Mouse (Mus musculus) adrenal gland, postnatal 36 days (tissue): ENCODE measurements around the gene Nrg4. TPM values are rescaled to one million over a fixed set of nuclear protein-coding genes. Genes with fewer than 3 reads are reported as not detected.

Source experiments
- DNase-seq, 2 experiments: peaks; one replicate each; pipeline ENCODE4 v3.0.0; 2021; ENCODE audit warnings: mixed read lengths in 1 of 2
- long read RNA-seq, 2 experiments: library from polyadenylated mRNA; stranded (forward); transcript quantifications; one replicate each; pipeline ENCODE4 v2.0.0; 2021; ENCODE audit warnings: borderline sequencing depth in 2 of 2
- total RNA-seq, 2 experiments: library from RNA; stranded (reverse); gene quantifications; 2 replicates each; pipeline ENCODE4 v1.2.3; 2021

Nrg4 gene
- total RNA-seq: 10 to 100 TPM; 23.8 to 31.0 TPM
- long read RNA-seq, experiment 1, partial matches to known transcripts: 0 of 15 reads
- long read RNA-seq, experiment 1, other reads (novel, unspliced or antisense): 14 of 15 reads
- long read RNA-seq, experiment 2, partial matches to known transcripts: 1 of 17 reads
- long read RNA-seq, experiment 2, other reads (novel, unspliced or antisense): 13 of 17 reads

DNA sequence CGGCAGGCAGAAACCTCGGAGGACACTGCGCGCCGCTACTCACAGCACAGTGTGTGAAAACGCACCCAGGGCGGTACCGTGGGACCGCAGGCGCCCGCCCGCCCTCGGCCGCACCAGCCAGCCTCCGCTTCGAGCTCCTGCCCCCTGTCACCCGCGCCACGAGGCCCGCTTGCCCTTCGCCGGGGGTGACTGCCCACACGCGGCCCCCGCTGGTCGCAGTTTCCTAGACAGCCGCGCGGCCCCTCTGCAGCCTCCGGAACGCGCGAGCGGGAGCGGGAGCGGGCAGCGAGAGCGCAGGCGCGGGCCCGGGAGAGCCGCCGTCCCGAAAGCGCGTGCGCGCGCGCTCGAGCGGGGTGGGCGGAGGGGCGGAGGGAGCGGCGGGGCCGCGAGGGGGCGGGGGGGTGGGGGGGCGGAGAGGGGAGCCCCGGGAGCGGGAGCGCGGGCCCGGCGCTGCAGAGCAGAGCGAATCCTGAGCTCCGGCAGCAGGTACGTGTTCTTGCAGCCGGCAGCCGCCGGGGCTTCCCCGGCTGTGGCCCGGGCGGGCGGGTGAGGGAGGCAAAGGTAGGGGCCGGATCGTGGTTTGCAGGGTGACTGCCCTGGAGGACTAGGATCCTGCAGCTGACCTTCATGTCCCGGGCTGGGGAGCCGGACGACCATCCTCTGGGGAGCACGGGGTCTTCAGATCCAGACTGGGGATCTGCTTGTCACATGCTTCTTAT, at the start of gene Nrg4, which contains the start of gene Tmem266:
Nrg4 (minus strand) TSS at position 330 of the 719 bp plus-strand sequence.
Tmem266 (plus strand) TSS at position 399 of the 719 bp plus-strand sequence.
- peak; percentile 85 to 89 for DNase-seq

DNA sequence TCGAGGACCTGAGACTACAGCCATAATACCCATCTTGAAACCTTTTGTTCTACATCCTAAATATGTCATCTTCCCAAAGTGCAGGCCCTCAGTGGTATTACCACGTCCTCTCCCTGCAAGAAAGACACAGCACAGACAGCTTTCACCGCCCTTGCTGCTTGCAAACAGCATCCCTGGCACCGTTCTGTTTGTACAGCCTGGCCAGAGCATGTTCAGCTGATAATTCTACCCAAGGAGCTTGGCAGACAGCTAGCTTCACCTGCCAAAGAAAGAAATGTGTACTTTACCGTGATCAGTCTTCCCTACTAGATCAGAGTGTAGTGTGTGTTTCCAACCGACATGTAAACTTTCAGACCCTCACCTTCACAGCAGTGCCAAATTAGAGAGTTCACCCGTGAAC, 45.3 kb upstream of the Nrg4 start:
- no peak for DNase-seq

DNA sequence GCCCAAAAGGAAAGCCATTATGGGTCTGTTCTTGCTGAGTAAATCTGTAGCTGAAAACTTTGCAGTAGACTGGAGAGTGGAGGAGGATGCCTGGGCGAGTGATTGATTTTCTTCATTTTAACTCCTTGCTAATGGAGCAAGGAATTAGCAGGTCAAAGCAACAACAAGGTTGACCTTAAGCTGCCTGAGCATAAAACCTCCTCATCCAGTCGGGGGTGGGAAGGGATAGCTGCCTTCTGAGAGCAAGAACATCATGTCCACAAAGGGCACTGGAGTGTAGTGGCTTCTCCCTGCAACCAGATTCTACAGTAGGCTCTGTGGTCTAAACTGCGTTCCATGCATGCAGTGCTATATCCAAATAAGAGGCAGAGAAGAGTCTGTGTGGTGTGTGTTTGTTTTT, 41.4 kb upstream of the Nrg4 start:
- no peak for DNase-seq

DNA sequence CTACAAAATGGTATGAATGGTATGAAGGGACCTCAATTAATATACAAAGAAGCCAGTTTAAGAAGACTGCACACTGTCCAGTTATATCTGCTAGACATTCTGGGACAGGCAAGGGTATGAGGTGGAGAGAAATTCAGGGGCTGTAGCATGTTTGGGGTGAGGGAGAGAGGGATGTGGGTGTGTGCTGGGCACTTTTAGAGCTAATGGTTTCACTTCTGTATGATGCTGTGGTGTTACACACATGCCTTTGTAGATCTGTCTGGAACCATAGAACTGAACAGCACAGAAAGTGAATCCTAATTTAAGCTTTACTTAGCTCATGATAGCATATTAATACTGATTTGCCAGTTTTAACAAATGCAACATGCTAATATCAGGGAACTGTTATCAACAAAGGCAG, 37.1 kb upstream of the Nrg4 start:
- DNase-seq: no peak

GRCm38 (mm10) chr9:55361969-55362368, 35.3 kb upstream of the Nrg4 start:
- DNase-seq: peak in 1 of 2 experiments; percentile 14

DNA sequence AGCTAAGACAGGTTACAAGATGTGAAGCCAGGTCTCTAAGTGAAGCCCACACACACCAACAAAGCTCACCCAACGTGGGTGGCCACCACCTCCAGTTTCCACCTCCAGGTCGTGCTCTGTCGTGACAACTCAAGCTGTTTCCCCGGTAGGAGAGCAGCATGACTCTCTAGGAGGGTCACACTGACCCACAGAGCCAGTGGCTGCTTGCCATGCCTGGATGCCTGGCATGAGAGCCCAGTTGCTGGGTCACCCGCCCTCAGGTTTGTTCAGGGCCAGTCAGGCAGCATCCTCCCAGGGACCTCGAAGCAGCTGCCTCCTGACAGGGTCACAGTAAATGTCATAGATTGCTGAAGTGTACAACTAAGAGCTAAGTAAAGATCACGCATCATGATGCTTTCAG, 34.2 kb upstream of the Nrg4 start:
- no peak for DNase-seq

DNA sequence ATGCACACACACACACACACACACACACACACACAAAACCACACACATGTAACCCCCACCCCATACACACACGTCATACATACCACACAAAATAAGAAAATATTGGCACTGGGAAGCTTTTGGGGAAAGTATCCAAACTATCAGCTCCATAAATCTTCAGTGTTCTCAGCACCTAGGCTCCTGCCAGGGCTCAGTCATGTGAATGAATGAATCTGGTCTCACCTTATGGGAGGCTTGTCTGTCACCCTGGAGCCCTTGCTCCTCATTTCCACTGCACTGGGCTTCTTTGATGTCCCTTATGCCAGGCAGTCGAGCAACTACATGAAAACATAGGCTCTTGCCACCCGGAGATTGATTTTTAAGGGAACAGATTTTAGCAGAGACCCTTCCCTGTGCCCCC, 33.7 kb upstream of the Nrg4 start:
- no peak for DNase-seq

DNA sequence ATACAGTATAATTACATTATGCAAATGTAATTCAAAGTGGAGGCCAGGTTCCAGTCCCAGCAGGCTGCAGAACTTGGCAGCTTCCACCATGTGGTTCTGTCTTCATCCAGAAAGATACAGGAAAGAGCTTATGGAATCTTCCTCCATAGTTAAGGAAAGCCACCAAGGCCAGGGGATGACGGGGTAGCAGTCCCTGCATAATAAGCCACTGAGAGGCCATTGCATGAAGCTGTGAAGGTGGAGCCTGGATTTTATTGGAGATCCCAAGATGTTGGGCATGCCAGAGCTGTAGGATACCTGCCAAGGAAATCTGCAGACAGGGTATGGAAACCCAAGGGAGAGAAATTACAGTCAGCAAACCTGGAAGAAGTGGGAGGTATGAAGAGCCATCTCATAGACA, 30.5 kb upstream of the Nrg4 start:
- no peak for DNase-seq

GRCm38 (mm10) chr9:55355270-55355834, 28.7 kb upstream of the Nrg4 start:
- no peak for DNase-seq

DNA sequence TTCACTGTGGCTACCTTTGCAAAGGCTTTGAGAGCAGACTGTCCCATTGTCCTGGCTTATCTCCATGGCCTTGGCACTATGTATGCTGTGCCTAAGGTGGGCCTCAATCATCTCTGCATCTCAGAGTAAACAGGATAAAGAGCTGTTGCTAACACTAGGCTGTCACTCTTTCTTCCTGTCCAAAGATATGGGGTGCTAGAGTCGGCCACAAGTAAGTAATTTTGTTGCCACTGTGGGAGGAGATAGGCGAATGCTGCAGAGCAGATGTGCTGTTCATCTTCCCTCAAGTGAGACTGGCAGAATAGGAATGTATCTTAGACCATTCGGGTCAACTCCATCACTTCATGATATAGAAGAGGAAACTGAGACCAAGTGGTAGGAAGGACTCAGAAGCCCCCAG, 28.0 kb upstream of the Nrg4 start:
- DNase-seq: no peak

GRCm38 (mm10) chr9:55348664-55349063, 22.0 kb upstream of the Nrg4 start:
- DNase-seq: no peak

DNA sequence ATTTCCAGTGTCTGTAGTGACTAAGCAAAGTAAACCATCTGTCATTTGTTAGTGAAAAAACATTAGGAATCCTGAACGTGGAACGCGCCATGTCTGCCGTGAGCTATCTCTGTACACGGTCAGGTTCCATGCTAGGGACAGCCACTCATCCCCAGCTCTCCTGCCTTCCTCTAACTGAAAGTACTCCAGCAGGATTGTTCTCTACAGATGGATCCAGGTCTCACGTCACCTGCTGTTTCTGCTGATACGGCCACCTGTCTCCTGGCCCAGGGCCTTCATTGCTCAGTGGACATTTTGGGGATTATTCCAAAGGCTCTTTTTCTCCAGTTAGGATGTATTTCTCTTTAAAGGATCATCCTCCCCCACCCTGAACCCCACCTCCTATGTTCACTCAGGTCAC, 18.7 kb upstream of the Nrg4 start:
- no peak for DNase-seq

DNA sequence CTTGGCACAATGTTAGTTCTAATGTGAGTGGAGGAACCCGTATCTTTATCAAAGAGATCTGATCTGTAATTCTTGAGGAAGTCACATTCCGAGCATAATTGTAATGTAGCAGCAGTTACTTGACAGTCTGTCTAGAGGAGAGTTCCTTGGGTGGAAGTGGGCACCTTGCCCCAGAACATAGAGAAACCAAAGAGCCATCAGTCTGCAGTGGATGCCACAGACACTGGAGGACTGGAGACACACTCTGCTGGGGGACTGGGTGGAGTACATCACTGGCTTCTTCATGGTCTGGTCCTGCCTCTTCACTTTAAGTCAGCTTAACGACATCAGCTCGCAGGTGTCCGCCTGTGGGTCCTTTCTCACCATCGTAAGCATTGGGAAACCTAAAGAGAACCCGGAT, 17.5 kb upstream of the Nrg4 start:
- no peak for DNase-seq

DNA sequence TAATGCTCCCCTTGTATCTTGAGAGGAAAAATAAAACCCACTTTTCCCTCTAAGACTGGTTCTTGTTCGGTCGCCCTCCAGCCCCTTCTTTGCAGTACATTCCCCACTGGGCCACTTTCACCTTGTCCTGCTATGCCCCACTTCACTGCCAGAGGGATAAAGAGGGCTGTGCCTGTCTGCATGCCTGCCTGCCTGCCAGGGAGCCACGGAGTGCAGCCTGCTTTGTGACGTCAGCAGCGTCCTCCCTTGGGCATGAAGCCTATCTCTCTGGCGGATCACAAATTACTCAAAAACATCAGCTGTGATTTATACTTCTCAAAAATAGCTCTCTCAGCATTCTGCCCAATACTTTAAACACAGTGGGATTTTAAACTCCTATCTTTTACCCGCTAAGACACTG, 6.3 kb upstream of the Nrg4 start:
- DNase-seq: peak; percentile 80

GRCm38 (mm10) chr9:55332476-55332875, 5.8 kb upstream of the Nrg4 start:
- DNase-seq: no peak

- no peak for DNase-seq
These were observed 2.8 kb upstream of the Nrg4 start for GRCm38 (mm10) chr9:55329401-55329800.

DNA sequence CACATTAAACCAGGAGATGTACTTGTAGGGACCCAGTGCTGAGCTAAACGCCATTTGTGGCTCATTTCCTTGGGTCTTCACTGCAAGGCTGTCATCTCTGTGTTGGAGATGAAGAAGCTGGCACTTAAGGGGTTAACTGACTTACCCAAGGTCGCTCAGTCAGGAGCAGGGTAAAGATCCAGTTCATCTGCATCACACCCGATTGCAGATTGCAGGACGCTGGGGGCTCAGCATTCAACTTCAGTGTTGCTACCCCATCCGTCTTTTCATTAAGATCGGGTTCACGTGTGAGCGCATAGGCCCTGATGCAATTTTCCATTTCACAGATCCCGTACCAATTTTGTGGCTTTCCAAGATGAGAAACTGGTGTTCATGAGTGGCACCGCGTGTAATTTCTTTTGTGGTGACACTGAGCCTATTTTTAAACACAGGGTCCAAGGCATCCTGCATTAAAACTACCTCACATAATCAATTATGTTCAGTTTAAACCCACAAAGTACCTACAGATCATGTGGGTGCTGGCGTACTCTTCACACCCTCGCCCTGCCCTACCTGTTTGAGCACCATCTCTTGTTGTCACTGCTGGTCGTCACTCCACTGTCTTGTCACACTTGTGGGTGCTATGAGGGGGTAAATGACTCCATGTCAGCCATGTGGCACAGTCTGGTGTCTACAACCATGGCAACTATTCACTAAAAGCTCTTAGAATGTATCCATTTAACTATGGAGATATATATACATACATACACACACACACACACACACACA, 1.7 kb upstream of the Nrg4 start:
- no peak for DNase-seq

GRCm38 (mm10) chr9:55327234-55327615, 581 bp upstream of the Nrg4 start:
- DNase-seq: peak in 1 of 2 experiments; percentile 7

DNA sequence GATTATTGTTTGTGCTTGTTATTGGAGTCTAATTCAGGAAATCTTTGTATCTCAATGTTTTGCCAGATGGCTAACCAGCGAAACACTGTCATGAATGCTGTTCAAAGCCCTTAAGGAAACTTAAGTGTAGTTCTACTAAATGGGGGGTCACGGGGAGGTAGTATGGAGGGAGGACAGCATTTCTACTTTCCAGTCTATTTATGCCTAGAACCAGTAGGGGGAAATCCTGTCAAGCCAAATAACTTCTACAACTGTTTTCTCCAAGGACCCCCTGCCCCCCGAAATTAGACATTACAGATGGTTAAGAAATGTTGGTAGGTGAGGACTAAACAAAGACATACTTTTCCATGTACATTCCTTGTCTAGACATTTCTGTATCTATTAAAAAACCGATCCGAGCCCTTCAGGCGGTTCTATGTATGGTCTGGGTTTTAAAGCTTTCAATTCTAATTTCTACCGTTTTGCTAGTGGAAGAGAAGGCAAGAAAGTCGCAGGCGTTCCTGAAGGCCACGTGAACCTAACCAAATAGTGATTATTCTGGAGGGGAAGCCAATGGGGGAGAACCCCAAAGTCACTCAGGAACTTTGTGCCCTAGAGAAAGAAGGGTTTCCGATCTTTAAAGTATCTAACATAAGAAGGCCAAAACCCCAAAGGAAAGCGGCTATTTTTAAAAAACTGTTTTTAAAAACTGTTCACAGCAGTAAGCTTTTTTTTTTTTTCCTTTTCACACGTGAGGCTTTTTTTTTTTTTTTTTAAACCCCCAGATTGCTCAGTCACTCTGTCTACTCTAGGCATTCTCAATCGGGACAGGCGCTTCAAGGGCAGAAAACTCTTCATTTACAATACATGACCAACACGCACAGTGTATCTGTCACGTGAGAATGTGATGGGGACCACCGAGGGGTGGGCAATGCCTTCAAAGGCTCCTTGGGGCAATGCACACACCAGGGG, 805 bp downstream of the Nrg4 start:
- no peak for DNase-seq

DNA sequence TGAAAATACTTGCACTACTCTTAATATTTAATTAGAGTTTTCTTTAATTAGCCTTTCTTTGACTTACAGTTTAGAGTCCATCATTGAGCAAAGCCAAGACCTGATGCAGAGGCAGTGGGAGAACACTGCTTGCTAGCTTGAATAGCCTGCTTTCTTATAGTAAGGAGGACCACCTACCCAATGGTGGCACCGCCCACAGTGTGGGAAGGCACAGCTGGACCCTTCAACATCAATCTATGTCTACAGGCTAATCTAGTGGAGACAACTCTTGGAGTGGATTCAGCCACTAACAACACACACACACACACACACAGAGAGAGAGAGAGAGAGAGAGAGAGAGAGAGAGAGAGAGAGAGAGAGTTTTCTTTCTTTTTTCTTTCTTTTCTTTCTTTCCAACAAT, 1.6 kb downstream of the Nrg4 start:
- DNase-seq: no peak

- DNase-seq: no peak
These were observed 2.1 kb downstream of the Nrg4 start for GRCm38 (mm10) chr9:55324516-55324915.

- DNase-seq: no peak
These were observed 2.6 kb downstream of the Nrg4 start for GRCm38 (mm10) chr9:55324085-55324484.
